Mouse (Mus musculus): Measurements from ENCODE around the gene Kidins220. TPM values are rescaled to one million over a fixed set of nuclear protein-coding genes. Genes with fewer than 3 reads are reported as not detected.
A peak's percentile ranks its signal among the peaks of the same experiment; 100 is the strongest.

Kidins220 gene
- 7.8 and 8.7 TPM in 2 replicates for polyA plus RNA-seq (2015; fragmentation: Nextera tagmentation; extraction: Ambion mirVana)

DNA sequence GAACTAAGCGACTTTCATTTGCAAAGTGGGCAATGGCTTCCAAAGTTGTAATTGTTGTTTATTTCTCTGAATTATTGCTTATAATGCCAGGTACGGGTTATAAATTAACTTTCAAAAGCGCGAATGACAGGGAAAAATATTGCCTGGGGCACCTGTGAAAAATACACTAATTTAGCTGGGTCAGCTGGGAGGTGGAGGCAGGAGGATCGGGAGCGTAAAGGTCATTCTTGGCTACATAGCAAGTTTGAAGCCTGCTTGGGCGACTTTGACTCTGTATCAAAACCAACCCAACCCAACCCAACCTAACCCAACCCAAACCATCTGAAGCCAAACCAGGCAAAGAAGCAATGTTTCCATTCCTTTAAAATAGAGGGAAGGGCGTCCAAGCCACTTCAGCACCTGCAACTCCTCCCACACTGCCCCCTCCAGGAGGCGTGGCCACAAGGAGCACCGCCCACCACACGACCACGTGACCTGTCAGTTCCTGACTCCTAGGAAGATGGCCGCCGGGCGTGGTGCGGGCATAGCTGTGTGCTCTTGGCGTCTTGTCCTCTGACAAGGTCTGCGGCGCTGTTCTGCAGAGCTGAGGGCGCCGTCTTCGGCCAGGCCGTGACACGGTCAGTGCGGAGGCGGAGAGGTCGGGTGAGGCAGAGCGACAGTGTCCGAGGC is at the start of gene Kidins220:
Kidins220 (plus strand) TSS at position 480 of the 669 bp plus-strand sequence.
- Histone ChIP-seq H3K4me2 (ENCODE audit: low read depth, low read length) (peak within 1 kb of the TSS; percentile 89), H3K9ac (ENCODE audit: low read depth, low read length) (peak within 1 kb of the TSS; percentile 80), H3K4me3 (ENCODE audit: low read depth, low read length) (peak within 1 kb of the TSS; percentile 89), H3K27ac (ENCODE audit: low read length) (peak within 1 kb of the TSS; percentile 90), H3K27me3 (ENCODE audit: control insufficient read depth, insufficient read depth, low read depth, low read length) (no peaks in the 10 kb centered on the region), H3K36me3 (ENCODE audit: control insufficient read depth, insufficient read depth) (no peaks in the 10 kb centered on the region), H3K4me1 (ENCODE audit: control insufficient read depth, low read depth, low read length) (peaks cover 20% of the 10 kb centered on the region), H3K9me3 (replicated peaks; ENCODE audit: control insufficient read depth, low read length) (no peaks in the 10 kb centered on the region)
- 13% methylated on average over 29 of the region's 29 CpGs for WGBS (ENCODE audit: insufficient replicate concordance)
- ATAC-seq (ENCODE audit: low read depth), result peak; percentile 86

DNA sequence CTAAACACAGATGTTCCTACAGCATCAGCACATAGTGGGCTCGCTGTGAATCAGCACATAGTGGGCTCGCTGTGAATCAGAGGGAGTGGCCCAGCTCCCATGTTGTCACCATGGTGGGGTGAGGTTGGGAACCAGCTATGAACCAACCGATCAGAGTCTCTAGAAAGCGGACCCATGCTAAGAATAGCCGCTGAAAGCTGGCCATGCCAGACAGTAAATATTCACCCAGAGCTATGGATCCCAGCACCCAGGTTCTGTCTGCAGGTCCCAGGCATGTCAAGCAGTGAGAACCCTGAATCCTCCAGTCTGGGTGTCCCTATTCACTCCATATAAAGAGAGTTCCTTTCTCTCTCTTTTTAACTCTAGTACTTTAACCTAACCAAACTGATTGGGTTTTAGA is 49.4 kb upstream of the Kidins220 start:
- Histone ChIP-seq H3K4me3 (ENCODE audit: low read depth, low read length) (no peak overlapping the region), H3K9ac (ENCODE audit: low read depth, low read length) (no peak overlapping the region), H3K27me3 (ENCODE audit: control insufficient read depth, insufficient read depth, low read depth, low read length) (no peaks in the 10 kb centered on the region), H3K4me1 (ENCODE audit: control insufficient read depth, low read depth, low read length) (peaks cover 3% of the 10 kb centered on the region), H3K4me2 (ENCODE audit: low read depth, low read length) (no peak overlapping the region), H3K27ac (ENCODE audit: low read length) (no peak overlapping the region), H3K9me3 (replicated peaks; ENCODE audit: control insufficient read depth, low read length) (no peaks in the 10 kb centered on the region), H3K36me3 (ENCODE audit: control insufficient read depth, insufficient read depth) (no peaks in the 10 kb centered on the region)
- no peak for ATAC-seq (ENCODE audit: low read depth)
- WGBS (ENCODE audit: insufficient replicate concordance), result 75% methylated on average over 5 of the region's 5 CpGs

DNA sequence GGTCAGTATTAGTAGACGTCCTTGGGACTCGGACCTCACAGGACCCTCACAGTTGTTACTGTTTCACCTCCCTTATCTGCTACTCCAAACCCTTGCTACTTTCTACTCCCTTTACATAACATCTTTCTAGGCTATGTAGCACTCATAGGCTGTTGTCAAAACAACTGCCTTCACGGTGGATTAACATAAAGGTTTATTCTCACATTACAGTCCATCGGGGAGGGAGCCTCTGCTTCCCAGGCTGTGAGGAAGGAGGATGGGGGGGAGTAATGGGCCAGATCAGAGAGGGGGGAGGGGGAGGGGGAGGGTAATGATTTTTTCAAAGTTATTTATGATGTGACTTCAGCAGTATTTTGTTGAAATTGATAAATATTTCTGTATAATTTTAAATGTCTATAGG is 49.0 kb upstream of the Kidins220 start:
- H3K4me3 ChIP-seq (ENCODE audit: low read depth, low read length), result no peak overlapping the region
- H3K9ac ChIP-seq (ENCODE audit: low read depth, low read length), result no peak overlapping the region
- 64% methylated on average over 4 of the region's 4 CpGs for WGBS (ENCODE audit: insufficient replicate concordance)
- no peaks in the 10 kb centered on the region for H3K9me3 ChIP-seq (replicated peaks; ENCODE audit: control insufficient read depth, low read length)
- H3K4me1 ChIP-seq (ENCODE audit: control insufficient read depth, low read depth, low read length), result peaks cover 6% of the 10 kb centered on the region
- no peak overlapping the region for H3K4me2 ChIP-seq (ENCODE audit: low read depth, low read length)
- no peak overlapping the region for H3K27ac ChIP-seq (ENCODE audit: low read length)
- no peak for ATAC-seq (ENCODE audit: low read depth)
- no peaks in the 10 kb centered on the region for H3K27me3 ChIP-seq (ENCODE audit: control insufficient read depth, insufficient read depth, low read depth, low read length)
- H3K36me3 ChIP-seq (ENCODE audit: control insufficient read depth, insufficient read depth), result no peaks in the 10 kb centered on the region

DNA sequence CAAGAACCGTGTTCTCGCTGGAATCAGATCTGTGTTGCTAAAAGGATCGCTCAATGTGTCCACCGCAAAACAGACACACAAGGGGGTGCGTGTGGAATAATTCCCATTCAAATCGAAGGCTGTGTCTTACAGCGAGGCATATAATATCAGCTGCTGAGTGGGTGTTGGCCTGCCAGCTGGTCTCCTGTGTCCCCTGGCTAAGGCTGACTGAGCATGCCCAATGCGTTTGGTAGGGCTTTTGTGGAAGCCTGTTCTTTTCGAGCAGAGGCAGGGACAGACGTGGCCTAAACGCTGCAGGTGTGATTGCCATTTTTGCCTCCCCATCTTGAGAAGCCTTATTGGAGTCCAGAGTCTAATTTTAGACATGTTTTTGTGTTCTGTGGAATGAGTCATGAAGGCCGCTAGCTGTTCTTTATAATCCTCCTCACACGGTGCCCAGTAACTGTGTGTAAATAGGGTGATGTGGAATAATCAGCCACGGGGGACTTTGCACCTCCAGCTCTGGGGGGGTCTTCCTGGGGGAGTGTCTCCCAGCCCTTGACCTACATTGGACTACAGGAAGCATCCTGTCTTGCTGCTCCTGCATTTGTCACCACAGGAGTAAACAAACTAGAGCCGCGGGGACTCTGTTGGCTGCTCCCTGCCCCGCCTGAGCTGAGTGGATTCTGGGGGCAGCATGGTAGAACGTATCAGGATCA is 46.5 kb upstream of the Kidins220 start:
- ATAC-seq (ENCODE audit: low read depth), result no peak; the same call in 1 of the 2 replicates
- Histone ChIP-seq H3K9me3 (replicated peaks; ENCODE audit: control insufficient read depth, low read length) (no peaks in the 10 kb centered on the region), H3K36me3 (ENCODE audit: control insufficient read depth, insufficient read depth) (no peaks in the 10 kb centered on the region), H3K27ac (ENCODE audit: low read length) (no peak overlapping the region), H3K4me3 (ENCODE audit: low read depth, low read length) (no peak overlapping the region), H3K27me3 (ENCODE audit: control insufficient read depth, insufficient read depth, low read depth, low read length) (no peaks in the 10 kb centered on the region), H3K4me2 (ENCODE audit: low read depth, low read length) (no peak overlapping the region), H3K9ac (ENCODE audit: low read depth, low read length) (no peak overlapping the region), H3K4me1 (ENCODE audit: control insufficient read depth, low read depth, low read length) (peaks cover 11% of the 10 kb centered on the region)
- 69% methylated on average over 18 of the region's 18 CpGs for WGBS (ENCODE audit: insufficient replicate concordance)

DNA sequence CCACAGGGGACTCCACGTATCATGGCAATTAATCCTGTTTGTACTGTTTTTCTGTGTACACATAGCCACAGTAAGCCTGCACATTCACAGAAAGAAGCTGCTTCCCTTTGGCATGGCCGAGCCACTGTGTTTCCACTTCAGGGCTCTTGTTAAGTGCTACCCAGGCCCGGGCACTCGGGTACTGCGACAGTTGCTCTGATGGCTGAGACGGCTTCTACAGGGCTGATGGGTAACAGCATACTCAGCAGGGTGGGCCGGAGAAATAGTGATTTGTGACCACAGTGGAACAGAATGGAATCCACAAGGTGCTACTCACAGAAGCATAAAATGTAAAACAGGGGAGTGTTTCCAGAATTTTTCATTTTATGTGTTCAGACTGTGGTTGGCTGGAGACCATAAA is 45.7 kb upstream of the Kidins220 start:
- Histone ChIP-seq H3K4me2 (ENCODE audit: low read depth, low read length) (no peak overlapping the region), H3K9me3 (replicated peaks; ENCODE audit: control insufficient read depth, low read length) (no peaks in the 10 kb centered on the region), H3K36me3 (ENCODE audit: control insufficient read depth, insufficient read depth) (no peaks in the 10 kb centered on the region), H3K27ac (ENCODE audit: low read length) (no peak overlapping the region), H3K27me3 (ENCODE audit: control insufficient read depth, insufficient read depth, low read depth, low read length) (no peaks in the 10 kb centered on the region), H3K9ac (ENCODE audit: low read depth, low read length) (no peak overlapping the region), H3K4me3 (ENCODE audit: low read depth, low read length) (no peak overlapping the region), H3K4me1 (ENCODE audit: control insufficient read depth, low read depth, low read length) (peaks cover 11% of the 10 kb centered on the region)
- no peak for ATAC-seq (ENCODE audit: low read depth)
- WGBS (ENCODE audit: insufficient replicate concordance), result 86% methylated on average over 7 of the region's 7 CpGs

DNA sequence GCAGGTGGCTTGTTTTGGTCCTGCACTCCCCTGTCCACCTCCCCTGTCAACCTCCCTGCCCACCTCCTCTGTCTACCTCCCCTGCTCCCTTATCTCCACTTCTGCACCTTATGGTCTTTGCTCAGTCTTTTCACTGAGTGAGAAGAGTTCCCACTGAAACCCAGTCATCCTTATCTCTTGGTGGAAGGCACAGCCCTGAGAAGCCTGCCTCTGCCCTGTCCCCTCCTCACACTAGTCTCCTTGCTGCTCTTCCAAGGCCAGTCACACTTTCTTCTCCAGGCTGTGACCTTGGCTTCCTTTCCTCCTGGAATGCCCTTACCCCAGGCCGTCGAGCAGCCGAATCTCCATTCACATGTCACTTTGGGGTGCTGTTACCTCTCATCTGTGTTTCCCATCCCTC is 44.0 kb upstream of the Kidins220 start:
- Histone ChIP-seq H3K4me1 (ENCODE audit: control insufficient read depth, low read depth, low read length) (peaks cover 11% of the 10 kb centered on the region), H3K9me3 (replicated peaks; ENCODE audit: control insufficient read depth, low read length) (no peaks in the 10 kb centered on the region), H3K9ac (ENCODE audit: low read depth, low read length) (no peak overlapping the region), H3K27ac (ENCODE audit: low read length) (no peak overlapping the region), H3K4me3 (ENCODE audit: low read depth, low read length) (no peak overlapping the region), H3K36me3 (ENCODE audit: control insufficient read depth, insufficient read depth) (no peaks in the 10 kb centered on the region), H3K27me3 (ENCODE audit: control insufficient read depth, insufficient read depth, low read depth, low read length) (no peaks in the 10 kb centered on the region), H3K4me2 (ENCODE audit: low read depth, low read length) (no peak overlapping the region)
- ATAC-seq (ENCODE audit: low read depth), result peak; percentile 86
- WGBS (ENCODE audit: insufficient replicate concordance), result 57% methylated on average over 3 of the region's 3 CpGs

DNA sequence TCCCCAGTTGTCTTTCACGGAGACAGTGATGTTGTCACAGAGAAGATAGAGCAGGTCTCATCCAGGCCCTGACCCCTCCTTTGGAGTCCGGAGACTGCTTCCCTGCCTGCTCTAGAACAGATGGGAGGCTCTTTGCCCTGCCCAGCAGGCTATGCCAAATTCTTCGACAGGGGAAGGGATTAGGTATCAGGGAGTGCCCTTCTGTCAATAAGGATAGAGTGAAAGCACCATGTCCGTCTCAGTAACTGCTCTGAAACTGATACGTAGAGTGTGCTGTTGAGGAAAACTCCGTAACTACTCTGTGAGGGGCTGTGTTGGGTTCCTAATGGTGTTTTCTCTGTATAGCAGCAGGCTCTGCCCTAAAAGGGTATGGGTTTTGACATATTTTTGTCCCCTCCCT is 42.6 kb upstream of the Kidins220 start:
- 75% methylated on average over 6 of the region's 6 CpGs for WGBS (ENCODE audit: insufficient replicate concordance)
- Histone ChIP-seq H3K9me3 (replicated peaks; ENCODE audit: control insufficient read depth, low read length) (no peaks in the 10 kb centered on the region), H3K27me3 (ENCODE audit: control insufficient read depth, insufficient read depth, low read depth, low read length) (no peaks in the 10 kb centered on the region), H3K9ac (ENCODE audit: low read depth, low read length) (no peak overlapping the region), H3K27ac (ENCODE audit: low read length) (no peak overlapping the region), H3K4me1 (ENCODE audit: control insufficient read depth, low read depth, low read length) (peaks cover 18% of the 10 kb centered on the region), H3K4me3 (ENCODE audit: low read depth, low read length) (no peak overlapping the region), H3K4me2 (ENCODE audit: low read depth, low read length) (no peak overlapping the region), H3K36me3 (ENCODE audit: control insufficient read depth, insufficient read depth) (no peaks in the 10 kb centered on the region)
- ATAC-seq (ENCODE audit: low read depth), result no peak

DNA sequence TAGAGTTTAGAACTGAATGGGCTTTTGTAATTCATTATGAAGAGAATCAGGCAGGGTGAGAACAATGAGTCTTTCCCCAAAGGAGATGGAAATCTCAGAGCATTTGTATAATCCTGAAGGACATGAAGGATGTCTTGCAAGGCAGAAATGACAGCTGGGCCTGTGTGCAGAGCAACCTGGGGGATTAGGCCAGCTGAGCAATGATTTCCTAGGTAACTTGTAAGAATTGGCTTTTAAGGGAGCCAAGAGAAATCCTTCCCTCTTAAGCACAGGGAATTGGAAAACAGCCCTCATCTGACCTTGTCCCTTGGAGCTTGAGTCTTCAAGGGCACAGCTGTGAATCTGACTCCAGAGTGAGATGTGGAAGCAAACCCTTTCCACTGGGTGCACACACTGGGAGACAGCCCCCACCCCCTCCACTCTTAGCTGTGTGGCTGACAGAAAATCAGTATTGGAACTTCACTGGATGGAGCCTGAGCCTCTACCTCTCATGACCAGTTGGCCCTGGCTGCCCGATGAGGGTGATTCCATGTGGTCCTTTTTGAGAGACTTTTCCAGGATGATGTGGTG is 41.4 kb upstream of the Kidins220 start:
- Histone ChIP-seq H3K4me2 (ENCODE audit: low read depth, low read length) (no peak overlapping the region), H3K36me3 (ENCODE audit: control insufficient read depth, insufficient read depth) (no peaks in the 10 kb centered on the region), H3K27ac (ENCODE audit: low read length) (no peak overlapping the region), H3K4me3 (ENCODE audit: low read depth, low read length) (no peak overlapping the region), H3K4me1 (ENCODE audit: control insufficient read depth, low read depth, low read length) (peaks cover 18% of the 10 kb centered on the region), H3K9ac (ENCODE audit: low read depth, low read length) (no peak overlapping the region), H3K9me3 (replicated peaks; ENCODE audit: control insufficient read depth, low read length) (no peaks in the 10 kb centered on the region), H3K27me3 (ENCODE audit: control insufficient read depth, insufficient read depth, low read depth, low read length) (no peaks in the 10 kb centered on the region)
- 74% methylated on average over 1 of the region's 1 CpGs for WGBS (ENCODE audit: insufficient replicate concordance)
- ATAC-seq (ENCODE audit: low read depth), result no peak

DNA sequence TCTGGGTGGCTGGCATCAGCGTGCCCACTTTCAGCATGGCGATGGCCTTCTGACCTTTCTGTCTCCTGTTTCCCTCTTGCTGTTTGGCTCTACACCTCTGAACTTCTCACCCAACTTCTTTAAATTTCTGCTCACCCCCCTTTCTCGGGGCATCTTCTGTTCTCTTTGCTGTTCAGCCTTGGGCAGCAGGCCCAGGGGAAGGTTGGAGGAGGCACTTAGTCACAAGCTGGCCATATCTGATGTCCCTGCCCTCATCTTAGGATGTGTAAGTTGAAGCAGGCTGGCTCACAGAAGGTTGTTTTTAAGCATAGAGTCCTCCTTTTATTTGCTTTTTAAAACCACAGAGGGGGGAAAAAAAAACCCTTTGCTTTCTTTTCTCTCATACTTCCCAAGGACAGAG is 40.7 kb upstream of the Kidins220 start:
- Histone ChIP-seq H3K9ac (ENCODE audit: low read depth, low read length) (no peak overlapping the region), H3K27me3 (ENCODE audit: control insufficient read depth, insufficient read depth, low read depth, low read length) (no peaks in the 10 kb centered on the region), H3K9me3 (replicated peaks; ENCODE audit: control insufficient read depth, low read length) (no peaks in the 10 kb centered on the region), H3K36me3 (ENCODE audit: control insufficient read depth, insufficient read depth) (no peaks in the 10 kb centered on the region), H3K4me2 (ENCODE audit: low read depth, low read length) (no peak overlapping the region), H3K4me3 (ENCODE audit: low read depth, low read length) (no peak overlapping the region), H3K4me1 (ENCODE audit: control insufficient read depth, low read depth, low read length) (peaks cover 19% of the 10 kb centered on the region), H3K27ac (ENCODE audit: low read length) (no peak overlapping the region)
- ATAC-seq (ENCODE audit: low read depth), result no peak
- WGBS (ENCODE audit: insufficient replicate concordance), result 75% methylated on average over 3 of the region's 3 CpGs
